Mouse (Mus musculus) liver, embryonic 13.5 days (tissue): ENCODE results near the gene Cep72. TPM values are rescaled to one million over a fixed set of nuclear protein-coding genes. Genes with fewer than 3 reads are reported as not detected.

Experiments
- ATAC-seq: fragments of 200-750 bp; cut with Nextera tagmentation; 2 replicates; pipeline ENCODE4 v1.8.0; 2017; ENCODE audit warnings: low read depth, mild to moderate bottlenecking, moderate number of reproducible peaks, moderate library complexity
- DNase-seq: peaks from one replicate; pipeline ENCODE4 v3.0.0; 2022
- H3K27ac ChIP-seq: fragments of 300-500 bp; sonication (generic); 2 replicates; pipeline ENCODE4 v1.5.1; 2015; ENCODE audit warnings: moderate library complexity, mild to moderate bottlenecking, inconsistent platforms
- H3K27me3 ChIP-seq: fragments of 300-500 bp; sonication (generic); 2 replicates; pipeline ENCODE4 v1.6.1; 2015; ENCODE audit warnings: mild to moderate bottlenecking, inconsistent platforms
- H3K36me3 ChIP-seq: fragments of 300-500 bp; sonication (generic); 2 replicates; pipeline ENCODE4 v1.6.1; 2015; ENCODE audit warnings: mild to moderate bottlenecking, inconsistent platforms
- H3K4me1 ChIP-seq: fragments of 300-500 bp; sonication (generic); replicated peaks from 2 replicates; pipeline ENCODE4 v1.6.1; 2015; ENCODE audit warnings: inconsistent platforms
- H3K4me2 ChIP-seq: fragments of 300-500 bp; sonication (generic); 2 replicates; pipeline ENCODE4 v1.6.1; 2015; ENCODE audit warnings: inconsistent platforms, mild to moderate bottlenecking, moderate library complexity
- H3K4me3 ChIP-seq: fragments of 300-500 bp; sonication (generic); replicated peaks from 2 replicates; pipeline ENCODE4 v1.5.1; 2015; ENCODE audit warnings: mild to moderate bottlenecking, inconsistent platforms
- H3K9ac ChIP-seq: fragments of 300-500 bp; sonication (generic); 2 replicates; pipeline ENCODE4 v1.6.1; 2015; ENCODE audit warnings: mild to moderate bottlenecking, inconsistent platforms
- H3K9me3 ChIP-seq: fragments of 300-500 bp; sonication (generic); replicated peaks from 2 replicates; pipeline ENCODE4 v1.6.1; 2016; ENCODE audit warnings: inconsistent platforms
- WGBS: fragments of 180-500 bp; shearing (Covaris S2); methylation state at CpG from one replicate; pipeline ENCODE4 v1.1.7; 2015; ENCODE audit not compliant: insufficient replicate concordance; 5-methylcytosine and 5-hydroxymethylcytosine counted together
- polyA plus RNA-seq: library from polyadenylated mRNA; unstranded; fragments of >200 nt; fragmentation: Nextera tagmentation; extraction: Ambion mirVana; gene quantifications from 2 replicates; pipeline ENCODE4 v1.2.1, GENCODE M21; 2015

Cep72 gene
- polyA plus RNA-seq: 7.8 and 8.6 TPM in 2 replicates

- 3% methylated on average over 48 of the region's 48 CpGs for WGBS
- Histone ChIP-seq H3K27ac (peak within 1 kb of the TSS; percentile 80), H3K4me3 (peak within 1 kb of the TSS; percentile 82), H3K27me3 (no peaks in the 10 kb centered on the region), H3K4me2 (peak within 1 kb of the TSS; percentile 71), H3K9ac (peak within 1 kb of the TSS; percentile 82), H3K36me3 (peaks cover 8% of the 10 kb centered on the region), H3K4me1 (peaks cover 42% of the 10 kb centered on the region), H3K9me3 (no peaks in the 10 kb centered on the region)
- ATAC-seq (peak; percentile 87), DNase-seq (peak; percentile 86)
Measured at GRCm38 (mm10) chr13:74061613-74062377, at the start of gene Cep72. Gene Cep72 (minus strand): TSS chr13:74062299.

- Histone ChIP-seq H3K9ac (no peak overlapping the region), H3K36me3 (no peaks in the 10 kb centered on the region), H3K27ac (no peak overlapping the region), H3K4me1 (no peaks in the 10 kb centered on the region), H3K9me3 (no peaks in the 10 kb centered on the region), H3K4me3 (no peak overlapping the region), H3K27me3 (no peaks in the 10 kb centered on the region), H3K4me2 (no peak overlapping the region)
- ATAC-seq (no peak), DNase-seq (no peak)
- WGBS: 53% methylated on average over 2 of the region's 2 CpGs
Measured at GRCm38 (mm10) chr13:74107410-74107809, 45.3 kb upstream of the Cep72 start.

GRCm38 (mm10) chr13:74104417-74104816 lies 42.3 kb upstream of the Cep72 start:
- Histone ChIP-seq H3K4me3 (no peak overlapping the region), H3K27me3 (no peaks in the 10 kb centered on the region), H3K36me3 (no peaks in the 10 kb centered on the region), H3K27ac (no peak overlapping the region), H3K4me2 (no peak overlapping the region), H3K9me3 (no peaks in the 10 kb centered on the region), H3K4me1 (no peaks in the 10 kb centered on the region), H3K9ac (no peak overlapping the region)
- 65% methylated on average over 7 of the region's 7 CpGs for whole genome bisulfite sequencing
- DNase-seq (no peak), ATAC-seq (no peak)

GRCm38 (mm10) chr13:74102831-74103582 lies 40.9 kb upstream of the Cep72 start:
- H3K27me3 ChIP-seq: no peaks in the 10 kb centered on the region; the same call in 1 of the 2 replicates
- DNase-seq (no peak), ATAC-seq (no peak)
- H3K4me2 ChIP-seq: no peak overlapping the region
- H3K36me3 ChIP-seq: no peaks in the 10 kb centered on the region
- H3K9me3 ChIP-seq: no peaks in the 10 kb centered on the region
- H3K4me1 ChIP-seq: no peaks in the 10 kb centered on the region
- H3K4me3 ChIP-seq: no peak overlapping the region
- H3K27ac ChIP-seq: no peak overlapping the region
- no peak overlapping the region for H3K9ac ChIP-seq
- WGBS: 61% methylated on average over 4 of the region's 4 CpGs

- ATAC-seq (no peak), DNase-seq (no peak)
- Histone ChIP-seq H3K4me3 (no peak overlapping the region), H3K9me3 (no peaks in the 10 kb centered on the region), H3K4me1 (no peaks in the 10 kb centered on the region), H3K27me3 (no peaks in the 10 kb centered on the region; the same call in 1 of the 2 replicates), H3K4me2 (no peak overlapping the region), H3K27ac (no peak overlapping the region), H3K9ac (no peak overlapping the region), H3K36me3 (no peaks in the 10 kb centered on the region)
- 61% methylated on average over 8 of the region's 8 CpGs for WGBS
Measured at GRCm38 (mm10) chr13:74102108-74102830, 40.2 kb upstream of the Cep72 start.

GRCm38 (mm10) chr13:74098913-74099312 lies 36.8 kb upstream of the Cep72 start:
- 64% methylated on average over 6 of the region's 6 CpGs for WGBS
- H3K4me3 ChIP-seq: no peak overlapping the region

GRCm38 (mm10) chr13:74096715-74097363 lies 34.7 kb upstream of the Cep72 start:
- no peaks in the 10 kb centered on the region for H3K9me3 ChIP-seq
- DNase-seq: peak; percentile 18
- ATAC-seq: 0 out of 2 replicates have a peak, but pooled peaks have one; percentile 51
- no peaks in the 10 kb centered on the region for H3K36me3 ChIP-seq
- H3K4me3 ChIP-seq: no peak overlapping the region
- no peak overlapping the region for H3K4me2 ChIP-seq
- H3K9ac ChIP-seq: no peak overlapping the region
- no peak overlapping the region for H3K27ac ChIP-seq
- H3K27me3 ChIP-seq: peaks cover 2% of the 10 kb centered on the region; the same call in 1 of the 2 replicates
- no peaks in the 10 kb centered on the region for H3K4me1 ChIP-seq
- WGBS: 21% methylated on average over 2 of the region's 2 CpGs

More at GRCm38 (mm10) chr13:74098913-74099312, 36.8 kb upstream of the Cep72 start:
- ATAC-seq: no peak
- Histone ChIP-seq H3K27ac (no peak overlapping the region), H3K27me3 (no peaks in the 10 kb centered on the region; the same call in 1 of the 2 replicates), H3K36me3 (no peaks in the 10 kb centered on the region), H3K4me2 (no peak overlapping the region), H3K4me1 (no peaks in the 10 kb centered on the region), H3K9ac (no peak overlapping the region), H3K9me3 (no peaks in the 10 kb centered on the region)
- DNase-seq: no peak

GRCm38 (mm10) chr13:74095936-74096335 lies 33.8 kb upstream of the Cep72 start:
- Histone ChIP-seq H3K4me3 (no peak overlapping the region), H3K4me1 (no peaks in the 10 kb centered on the region), H3K27me3 (peaks cover 2% of the 10 kb centered on the region; the same call in 1 of the 2 replicates), H3K4me2 (no peak overlapping the region), H3K36me3 (no peaks in the 10 kb centered on the region), H3K9ac (no peak overlapping the region), H3K27ac (no peak overlapping the region), H3K9me3 (no peaks in the 10 kb centered on the region)
- DNase-seq: no peak
- ATAC-seq: no peak
- WGBS: 38% methylated on average over 2 of the region's 2 CpGs

- Histone ChIP-seq H3K9me3 (no peaks in the 10 kb centered on the region), H3K4me2 (no peak overlapping the region), H3K4me3 (no peak overlapping the region), H3K27me3 (peaks cover 5% of the 10 kb centered on the region; the same call in 1 of the 2 replicates), H3K27ac (no peak overlapping the region), H3K9ac (no peak overlapping the region), H3K4me1 (no peaks in the 10 kb centered on the region), H3K36me3 (no peaks in the 10 kb centered on the region)
- ATAC-seq (no peak), DNase-seq (no peak)
- 22% methylated on average over 3 of the region's 3 CpGs for whole genome bisulfite sequencing
Measured at GRCm38 (mm10) chr13:74090265-74090664, 28.2 kb upstream of the Cep72 start.

- no peak overlapping the region for H3K9ac ChIP-seq
- no peaks in the 10 kb centered on the region for H3K9me3 ChIP-seq
- H3K4me2 ChIP-seq: no peak overlapping the region
- no peak overlapping the region for H3K27ac ChIP-seq
- DNase-seq (no peak), ATAC-seq (no peak)
- WGBS: 76% methylated on average over 7 of the region's 7 CpGs
- H3K4me1 ChIP-seq: peaks cover 26% of the 10 kb centered on the region
- H3K36me3 ChIP-seq: no peaks in the 10 kb centered on the region
- H3K4me3 ChIP-seq: no peak overlapping the region
- H3K27me3 ChIP-seq: peaks cover 12% of the 10 kb centered on the region; the same call in 1 of the 2 replicates
Measured at GRCm38 (mm10) chr13:74073369-74073768, 11.3 kb upstream of the Cep72 start.
